Mouse (Mus musculus): ENCODE data around the gene Lmna.

- TF ChIP-seq CTCF (IDR thresholded peaks at IDR 0.05; ENCODE audit: low read depth) (no peak), EP300 (optimal IDR thresholded peaks at IDR 0.05) (no peak)
Observed at GRCm38 (mm10) chr3:88515095-88515386, 5.3 kb upstream of the Lmna start.

Data from stomach, postnatal 0 days (tissue).